Mouse (Mus musculus) kidney, postnatal 0 days (tissue): ENCODE measurements around the gene Mettl3. TPM values are rescaled to one million over a fixed set of nuclear protein-coding genes. Genes with fewer than 3 reads are reported as not detected.
"Not testable (repeated sequence)": the region's sequence is repeated elsewhere in the genome, so short reads cannot be mapped to it uniquely, and the experiment has no call there.

Experiments used
- ATAC-seq: fragments of 200-750 bp; cut with Nextera tagmentation; replicated peaks from 2 replicates; pipeline ENCODE4 v1.8.0; 2017; ENCODE audit warnings: low read depth, moderate number of reproducible peaks, moderate TSS enrichment, moderate library complexity; ENCODE audit not compliant: low FRiP score
- DNase-seq: peaks from one replicate; pipeline ENCODE4 v3.0.0-alpha.2; 2016; ENCODE audit warnings: low spot score
- H3K27ac ChIP-seq: fragments of 300-500 bp; sonication (generic); 2 replicates; pipeline ENCODE4 v1.5.1; 2014; ENCODE audit warnings: mild to moderate bottlenecking
- H3K27me3 ChIP-seq: fragments of 300-500 bp; sonication (generic); 2 replicates; pipeline ENCODE4 v1.6.1; 2014; ENCODE audit warnings: low read length, mixed read lengths; ENCODE audit not compliant: insufficient read depth
- H3K36me3 ChIP-seq: fragments of 300-500 bp; sonication (generic); 2 replicates; pipeline ENCODE4 v1.6.1; 2014; ENCODE audit warnings: low read length, mixed read lengths; ENCODE audit not compliant: insufficient read depth
- H3K4me1 ChIP-seq: fragments of 300-500 bp; sonication (generic); replicated peaks from 2 replicates; pipeline ENCODE4 v1.6.1; 2014; ENCODE audit warnings: antibody characterized with exemption, low read length, mixed read lengths; ENCODE audit not compliant: insufficient read depth
- H3K4me2 ChIP-seq: fragments of 300-500 bp; sonication (generic); 2 replicates; pipeline ENCODE4 v1.6.1; 2014; ENCODE audit warnings: mild to moderate bottlenecking, low read length, moderate library complexity, mixed read lengths
- H3K4me3 ChIP-seq: fragments of 300-500 bp; sonication (generic); replicated peaks from 2 replicates; pipeline ENCODE4 v1.5.1; 2014; ENCODE audit warnings: low read depth, low read length
- H3K9ac ChIP-seq: fragments of 300-500 bp; sonication (generic); 2 replicates; pipeline ENCODE4 v1.6.1; 2014; ENCODE audit warnings: low read depth, low read length
- H3K9me3 ChIP-seq: fragments of 300-500 bp; sonication (generic); replicated peaks from 2 replicates; pipeline ENCODE4 v1.6.1; 2016; ENCODE audit warnings: low read length, inconsistent platforms, mixed read lengths
- CTCF ChIP-seq: IDR thresholded peaks from 2 replicates; pipeline ENCODE4 v1.5.1; 2016; ENCODE audit warnings: antibody characterized with exemption, low read depth, mild to moderate bottlenecking, moderate library complexity
- WGBS: fragments of 180-500 bp; shearing (Covaris S2); extraction: QIAGEN DNeasy Blood & Tissue Kit; methylation state at CpG from one replicate; pipeline ENCODE4 v1.1.7; 2014; 5-methylcytosine and 5-hydroxymethylcytosine counted together
- polyA plus RNA-seq: library from polyadenylated mRNA; unstranded; fragments of >200 nt; fragmentation: Nextera tagmentation; extraction: Ambion mirVana; gene quantifications from 2 replicates; pipeline ENCODE4 v1.2.1, GENCODE M21; 2015

The Mettl3 gene
- polyA plus RNA-seq, 1 experiment from 2014 or later = 24.7 TPM

DNA sequence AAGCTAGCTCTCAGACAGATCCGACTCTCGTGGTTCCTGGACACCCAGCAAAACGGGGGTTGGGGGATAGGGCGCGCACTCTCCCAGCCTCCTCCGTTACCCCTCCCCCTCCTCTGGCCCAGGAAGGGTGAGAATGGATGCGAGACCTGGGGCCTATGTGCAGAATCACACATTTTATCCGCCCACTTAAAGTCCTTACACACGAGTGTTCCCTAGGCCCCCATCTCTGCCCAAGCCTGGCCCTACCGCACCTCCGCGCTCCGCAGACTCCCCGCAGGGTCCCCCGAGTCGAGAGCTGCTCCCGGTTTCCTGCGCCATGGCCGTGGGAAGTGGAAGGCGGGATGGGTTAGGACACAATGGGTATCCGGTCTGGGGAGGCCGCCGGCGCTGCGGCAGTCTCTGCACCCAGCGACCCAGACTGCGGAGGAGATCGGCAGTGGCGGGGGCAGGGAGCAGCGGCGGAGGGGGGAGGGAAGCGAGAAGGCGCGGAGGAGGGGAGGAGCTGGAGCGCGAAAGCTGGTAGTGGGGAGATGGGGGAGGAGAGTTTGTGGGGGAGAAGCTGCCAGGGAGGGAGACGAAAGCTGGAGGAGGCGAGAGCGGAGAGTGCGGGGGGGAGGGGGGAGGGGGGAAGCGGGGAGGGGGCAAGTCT lies 11.0 kb upstream of the Mettl3 start:
- peak overlapping the region; percentile 90 for H3K9ac ChIP-seq
- TF ChIP-seq CTCF = no peak
- H3K36me3 ChIP-seq = peaks cover 11% of the 10 kb centered on the region; the same call in 1 of the 2 replicates
- H3K4me2 ChIP-seq = peak overlapping the region; percentile 88
- no peaks in the 10 kb centered on the region for H3K9me3 ChIP-seq
- H3K4me1 ChIP-seq = peaks cover 25% of the 10 kb centered on the region
- H3K4me3 ChIP-seq = peak overlapping the region; percentile 73
- no peaks in the 10 kb centered on the region for H3K27me3 ChIP-seq
- DNase-seq = peak; percentile 94
- ATAC-seq = peak; percentile 80
- peak overlapping the region; percentile 93 for H3K27ac ChIP-seq
- WGBS = under 1% methylated on average over 30 of the region's 41 CpGs

GRCm38 (mm10) chr14:52315283-52315780 lies 10.4 kb upstream of the Mettl3 start:
- H3K9me3 ChIP-seq = no peaks in the 10 kb centered on the region
- H3K4me1 ChIP-seq = peaks cover 25% of the 10 kb centered on the region
- DNase-seq (no peak), ATAC-seq (no peak)
- H3K4me3 ChIP-seq = peak overlapping the region; percentile 73
- H3K9ac ChIP-seq = peak overlapping the region; percentile 90
- TF ChIP-seq CTCF = no peak
- WGBS = 5% methylated on average over 17 of the region's 17 CpGs
- peak overlapping the region; percentile 88 for H3K4me2 ChIP-seq
- peaks cover 11% of the 10 kb centered on the region; the same call in 1 of the 2 replicates for H3K36me3 ChIP-seq
- no peaks in the 10 kb centered on the region for H3K27me3 ChIP-seq
- H3K27ac ChIP-seq = peak overlapping the region; percentile 93

DNA sequence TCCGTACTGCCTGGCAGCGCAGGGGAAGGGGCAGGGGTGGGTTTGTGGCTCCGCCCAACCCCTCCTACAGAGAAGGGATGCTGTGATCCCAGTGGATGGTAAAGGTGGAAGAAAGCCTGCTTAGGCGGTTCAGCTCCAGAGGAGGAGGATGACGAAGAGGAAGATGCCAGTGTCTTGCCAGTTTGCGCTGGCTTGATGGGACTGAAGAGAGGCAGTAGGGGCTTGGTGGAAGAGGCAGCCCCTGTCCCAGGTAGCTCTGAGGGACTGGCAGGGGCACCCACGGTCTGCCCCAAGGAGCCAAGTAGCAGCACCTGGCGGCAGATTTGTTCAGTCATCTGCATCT lies 9.9 kb upstream of the Mettl3 start:
- Histone ChIP-seq H3K27me3 (no peaks in the 10 kb centered on the region), H3K4me2 (peak overlapping the region; percentile 88), H3K27ac (no peak overlapping the region), H3K36me3 (peaks cover 11% of the 10 kb centered on the region; the same call in 1 of the 2 replicates), H3K4me3 (peak overlapping the region; percentile 73), H3K4me1 (peaks cover 25% of the 10 kb centered on the region), H3K9ac (peak overlapping the region; percentile 90; the same call in 1 of the 2 replicates), H3K9me3 (no peaks in the 10 kb centered on the region)
- WGBS = 45% methylated on average over 8 of the region's 8 CpGs
- TF ChIP-seq CTCF = no peak
- no peak for ATAC-seq
- DNase-seq = peak; percentile 15

DNA sequence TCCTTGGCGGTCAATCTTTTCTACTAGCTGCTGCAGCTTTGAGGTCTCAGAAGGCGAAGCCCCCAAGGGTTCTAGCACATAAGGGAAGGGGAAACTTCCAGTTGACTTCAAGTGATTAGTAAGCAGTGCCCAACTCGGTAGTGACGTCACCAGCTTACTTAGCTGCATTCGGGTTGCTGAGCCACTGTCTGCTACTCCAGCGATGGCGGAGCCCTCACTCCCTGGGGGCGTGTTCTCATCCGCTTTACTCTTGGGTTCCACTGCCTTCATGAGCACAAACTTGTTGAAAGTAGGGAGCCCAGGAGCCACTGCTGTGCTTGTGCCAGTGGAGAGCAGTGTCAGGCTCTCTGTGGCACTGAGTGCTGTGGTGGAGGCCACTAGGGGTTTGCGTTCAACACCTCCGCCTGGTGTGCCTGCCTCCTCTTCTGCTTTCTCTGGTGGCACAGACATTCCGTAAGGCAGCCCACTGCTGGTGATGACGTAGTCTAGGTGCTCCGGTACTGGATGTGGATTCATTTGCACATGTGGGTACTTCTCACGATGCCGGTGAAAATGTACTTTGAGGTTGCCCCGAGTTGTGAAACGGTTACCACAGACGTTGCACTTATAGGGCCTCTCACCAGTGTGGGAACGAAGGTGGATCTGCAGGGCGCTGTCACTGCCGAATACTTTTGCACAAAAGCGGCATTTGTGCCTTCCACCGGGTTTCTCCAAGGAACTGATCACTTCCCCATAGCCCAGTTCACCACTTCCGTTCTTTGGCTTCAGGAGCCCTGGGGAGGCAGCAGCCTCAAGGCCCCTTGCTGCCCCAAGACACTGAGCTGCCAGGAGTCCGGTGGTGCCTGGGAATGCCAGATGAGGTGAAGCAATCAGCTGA lies 9.2 kb upstream of the Mettl3 start:
- Histone ChIP-seq H3K9me3 (no peaks in the 10 kb centered on the region), H3K27ac (no peak overlapping the region), H3K27me3 (no peaks in the 10 kb centered on the region), H3K4me1 (peaks cover 23% of the 10 kb centered on the region), H3K4me3 (no peak overlapping the region), H3K9ac (no peak overlapping the region), H3K36me3 (peaks cover 11% of the 10 kb centered on the region; the same call in 1 of the 2 replicates), H3K4me2 (peak overlapping the region; percentile 88)
- WGBS = 86% methylated on average over 26 of the region's 26 CpGs
- ATAC-seq (no peak), DNase-seq (no peak)
- TF ChIP-seq CTCF = no peak

DNA sequence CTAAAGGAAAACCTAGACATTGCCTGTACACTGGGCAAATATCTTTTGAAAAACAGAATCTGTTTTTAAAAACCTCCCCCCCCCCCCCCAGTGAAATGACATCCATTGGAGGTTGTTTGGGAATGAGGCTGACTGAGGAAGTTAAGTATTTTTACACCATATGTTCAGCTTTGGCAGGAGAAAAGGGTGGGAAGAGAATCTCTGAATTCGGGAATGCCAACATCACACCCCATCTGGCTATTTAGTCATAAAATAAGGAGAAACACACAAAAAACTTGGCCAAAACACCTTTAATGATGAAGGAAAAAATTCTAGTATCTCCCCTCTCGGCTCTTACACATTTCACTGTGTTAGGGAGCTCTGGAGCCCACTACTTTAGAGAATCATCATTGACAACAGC lies 6.0 kb upstream of the Mettl3 start:
- no peak for TF ChIP-seq CTCF
- 88% methylated on average over 2 of the region's 2 CpGs for WGBS
- DNase-seq (no peak), ATAC-seq (no peak)
- H3K4me2 ChIP-seq = no peak overlapping the region
- H3K4me1 ChIP-seq = peaks cover 19% of the 10 kb centered on the region
- no peak overlapping the region for H3K9ac ChIP-seq
- H3K27ac ChIP-seq = no peak overlapping the region
- no peak overlapping the region for H3K4me3 ChIP-seq
- no peaks in the 10 kb centered on the region for H3K9me3 ChIP-seq
- H3K36me3 ChIP-seq = peaks cover 11% of the 10 kb centered on the region; the same call in 1 of the 2 replicates
- H3K27me3 ChIP-seq = no peaks in the 10 kb centered on the region

- not testable (repeated sequence) for H3K27ac ChIP-seq, H3K27me3 ChIP-seq, DNase-seq, H3K4me2 ChIP-seq, H3K9ac ChIP-seq, ATAC-seq, H3K4me3 ChIP-seq, H3K9me3 ChIP-seq
- H3K36me3 ChIP-seq = peaks cover 11% of the 10 kb centered on the region; the same call in 1 of the 2 replicates
- peak; percentile 34; the same call in 1 of the 2 replicates for TF ChIP-seq CTCF
- H3K4me1 ChIP-seq = peaks cover 18% of the 10 kb centered on the region
- 90% methylated on average over 5 of the region's 6 CpGs for WGBS
Measured at GRCm38 (mm10) chr14:52310343-52310742, 5.4 kb upstream of the Mettl3 start.
